Mouse (Mus musculus) left cerebral cortex, adult 18-20 months (tissue): ENCODE results near the gene Hikeshi. TPM values are rescaled to one million over a fixed set of nuclear protein-coding genes. Genes with fewer than 3 reads are reported as not detected.

Source experiments
- DNase-seq, 2 experiments: peaks; one replicate each; pipeline ENCODE4 v3.0.0; 2021 to 2022; ENCODE audit warnings: low spot score in 2 of 2, mixed read lengths in 1 of 2
- total RNA-seq, 2 experiments: library from RNA; stranded (reverse); gene quantifications; 2 replicates each; pipeline ENCODE4 v1.2.3; 2021

The Hikeshi gene
- total RNA-seq, 2 experiments from 2014 or later: 83.6 to 84.5 TPM

GRCm38 (mm10) chr7:89916711-89917110 lies 24.3 kb downstream of the Hikeshi start:
- no peak for DNase-seq

GRCm38 (mm10) chr7:89913432-89914158 lies 27.4 kb downstream of the Hikeshi start:
- DNase-seq: no peak

GRCm38 (mm10) chr7:89912356-89912755 lies 28.6 kb downstream of the Hikeshi start:
- no peak for DNase-seq

GRCm38 (mm10) chr7:89909711-89910110 lies 31.3 kb downstream of the Hikeshi start:
- DNase-seq: no peak

GRCm38 (mm10) chr7:89908899-89909621 lies 31.9 kb downstream of the Hikeshi start:
- DNase-seq: no peak

GRCm38 (mm10) chr7:89908421-89908820 lies 32.6 kb downstream of the Hikeshi start:
- DNase-seq: no peak

GRCm38 (mm10) chr7:89907950-89908349 lies 33.1 kb downstream of the Hikeshi start:
- DNase-seq: peak; percentile 79 to 87

GRCm38 (mm10) chr7:89903442-89904343 lies 37.3 kb downstream of the Hikeshi start, which contains the start of gene Ccdc81:
Ccdc81 (minus strand) TSS chr7:89903629.
- DNase-seq: no peak

- DNase-seq: no peak
Measured at GRCm38 (mm10) chr7:89903007-89903406, 38.0 kb downstream of the Hikeshi start.

- no peak for DNase-seq
Measured at GRCm38 (mm10) chr7:89891856-89892255, 49.1 kb downstream of the Hikeshi start.

GRCm38 (mm10) chr7:89891412-89891811 lies 49.6 kb downstream of the Hikeshi start:
- DNase-seq: no peak

GRCm38 (mm10) chr7:89884551-89884950 lies 56.5 kb downstream of the Hikeshi start:
- no peak for DNase-seq

- DNase-seq: no peak
Measured at GRCm38 (mm10) chr7:89879686-89880085, 61.3 kb downstream of the Hikeshi start.

Other genes starting within 250 kb of the Hikeshi start
- gene Ccdc81, start 37.6 kb downstream of the Hikeshi start, total RNA-seq: under 1 TPM; 0.28 to 0.44 TPM
- gene Eed, start 39.8 kb upstream of the Hikeshi start, total RNA-seq: 10 to 100 TPM; 34.2 to 39.2 TPM
- gene Picalm, start 189.0 kb upstream of the Hikeshi start, total RNA-seq: 100 to 1,000 TPM; 139 to 141 TPM